Mouse (Mus musculus) left cerebral cortex, postnatal 36 days (tissue): Measurements from ENCODE around the gene Cbr2. TPM values are rescaled to one million over a fixed set of nuclear protein-coding genes. Genes with fewer than 3 reads are reported as not detected.
A peak's percentile ranks its signal among the peaks of the same experiment; 100 is the strongest.

Experiments
- DNase-seq, 2 experiments: peaks; one replicate each; pipeline ENCODE4 v3.0.0; 2021 to 2022; ENCODE audit warnings: low spot score in 2 of 2, mixed read lengths in 1 of 2
- intact Hi-C: fragments of 180-260 bp; cut with DNase I; formaldehyde crosslinking; loops from one replicate; pipeline ENCODE4 v1.15.1; 2025
- total RNA-seq, 2 experiments: library from RNA; stranded (reverse); gene quantifications; 2 replicates each; pipeline ENCODE4 v1.2.3; 2021

Cbr2 gene
- total RNA-seq, 2 experiments from 2014 or later: 0.32 to 1.6 TPM

- no peak for DNase-seq
- intact Hi-C loops: no loop called here
Measured at GRCm38 (mm10) chr11:120714546-120714945, 17.4 kb downstream of the Cbr2 start.

- peak; percentile 96 to 97 for DNase-seq
- intact Hi-C loops: loop anchor here (2.0 kb wide), 2 partner anchors 55 to 89 kb away; partner anchors contain the start of gene Sirt7
Measured at GRCm38 (mm10) chr11:120713580-120714518, 18.1 kb downstream of the Cbr2 start, which contains the start of the genes Cenpx and Lrrc45. TSS of gene Cenpx (minus strand) at chr11:120713738. TSS of gene Lrrc45 (plus strand) at chr11:120713925.

GRCm38 (mm10) chr11:120712771-120713568 is 18.9 kb downstream of the Cbr2 start:
- intact Hi-C loops: loop anchor here (2.0 kb wide), 2 partner anchors 54 to 88 kb away; partner anchors contain the start of gene Sirt7
- DNase-seq: no peak

DNA sequence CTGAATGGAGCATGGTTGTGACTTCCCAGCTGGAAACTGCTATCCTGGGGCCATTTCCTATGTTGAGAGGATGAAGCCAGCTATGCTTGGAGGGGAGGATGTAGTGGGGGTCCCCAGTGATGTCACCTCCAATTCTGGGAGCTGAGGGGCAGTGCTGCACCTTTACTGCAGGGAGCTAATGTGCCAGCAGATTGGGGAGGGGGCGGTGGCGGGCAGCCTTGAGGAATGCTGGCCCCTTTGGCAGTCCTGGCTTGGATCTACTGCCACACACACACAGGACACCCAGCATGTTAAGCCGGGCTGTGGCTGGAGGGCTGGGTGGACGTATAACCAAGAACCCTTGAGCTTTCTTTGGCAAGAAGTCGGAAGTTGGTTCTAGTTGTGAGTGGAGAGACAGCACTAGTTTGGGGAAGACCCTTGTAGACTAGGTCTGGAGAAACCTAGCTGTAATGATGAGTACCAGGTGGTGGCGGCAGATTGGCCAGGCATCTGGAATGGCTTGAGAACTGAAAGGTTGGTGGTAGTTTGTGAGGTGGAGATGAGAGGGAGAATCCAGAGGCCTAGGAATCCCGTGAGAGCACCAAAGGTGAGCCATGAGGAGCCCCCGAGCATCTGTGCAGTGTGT is 19.8 kb downstream of the Cbr2 start:
- DNase-seq: no peak
- intact Hi-C loops: loop anchor here (2.0 kb wide), 2 partner anchors 53 to 87 kb away; partner anchors contain the start of gene Sirt7

DNA sequence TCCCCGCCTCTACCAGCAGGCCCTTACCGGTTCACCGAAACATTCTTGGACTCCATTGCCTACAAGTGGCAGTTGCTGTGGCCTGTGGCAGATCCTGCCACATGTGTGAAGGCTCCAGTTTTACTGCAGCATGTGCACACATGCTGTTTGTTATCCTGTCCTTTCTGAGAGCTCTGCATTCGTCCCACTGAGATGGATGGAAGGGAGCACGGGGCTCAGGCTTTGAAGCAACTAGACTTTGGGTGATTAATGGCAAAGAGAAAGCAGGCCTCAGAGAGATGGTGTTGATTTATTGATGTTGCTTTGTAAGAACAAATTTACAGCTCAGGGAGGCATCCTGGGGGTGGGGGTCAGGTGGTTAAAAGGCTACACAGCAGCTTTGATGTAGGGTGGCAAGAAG is 21.2 kb downstream of the Cbr2 start:
- no peak for DNase-seq
- intact Hi-C loops: no loop called here

- intact Hi-C loops: loop anchor here (5.0 kb wide), 1 partner anchor 37 kb away; the partner anchor contains the start of gene Aspscr1
- DNase-seq: no peak
Measured at GRCm38 (mm10) chr11:120709551-120709950, 22.4 kb downstream of the Cbr2 start.

- no peak for DNase-seq
- intact Hi-C loops: loop anchor here (5.0 kb wide), 1 partner anchor 36 kb away; the partner anchor contains the start of gene Aspscr1
Measured at GRCm38 (mm10) chr11:120707969-120708368, 23.9 kb downstream of the Cbr2 start.

DNA sequence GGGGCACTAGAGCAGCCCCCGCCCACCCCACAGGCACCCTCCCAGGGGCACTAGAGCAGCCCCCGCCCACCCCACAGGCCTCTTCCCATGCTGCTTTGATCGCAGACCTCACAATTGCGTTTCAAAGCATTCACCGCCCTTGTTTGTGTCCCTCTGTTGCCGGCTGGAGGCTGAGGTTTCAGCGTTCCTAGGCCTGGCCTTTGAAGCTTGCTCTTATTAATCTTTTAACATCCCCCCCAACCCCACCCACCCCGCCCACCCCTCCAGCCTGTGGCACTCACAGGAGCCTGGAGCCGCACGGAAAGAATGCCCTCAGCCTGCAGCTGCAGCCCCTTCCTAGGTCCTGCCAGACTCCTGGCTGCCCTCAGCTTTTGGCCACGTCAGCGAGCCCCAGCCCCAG is 24.7 kb downstream of the Cbr2 start:
- intact Hi-C loops: loop anchor here (5.0 kb wide), 1 partner anchor 35 kb away; the partner anchor contains the start of gene Aspscr1
- no peak for DNase-seq

- intact Hi-C loops: loop anchor here (5.0 kb wide), 1 partner anchor 34 kb away; the partner anchor contains the start of gene Aspscr1
Measured at GRCm38 (mm10) chr11:120706120-120706519, 25.8 kb downstream of the Cbr2 start.

GRCm38 (mm10) chr11:120704486-120705325 is 27.2 kb downstream of the Cbr2 start:
- intact Hi-C loops: loop anchor here (5.0 kb wide), 1 partner anchor 32 kb away; the partner anchor contains the start of gene Aspscr1

More at GRCm38 (mm10) chr11:120706120-120706519, 25.8 kb downstream of the Cbr2 start:
- DNase-seq: no peak

GRCm38 (mm10) chr11:120703696-120704454 is 28.0 kb downstream of the Cbr2 start:
- no peak for DNase-seq
- intact Hi-C loops: no loop called here

More at GRCm38 (mm10) chr11:120704486-120705325, 27.2 kb downstream of the Cbr2 start:
- no peak for DNase-seq

- intact Hi-C loops: no loop called here
- DNase-seq: no peak
Measured at GRCm38 (mm10) chr11:120697741-120698140, 34.2 kb downstream of the Cbr2 start.

GRCm38 (mm10) chr11:120696568-120696967 is 35.3 kb downstream of the Cbr2 start:
- no peak for DNase-seq
- intact Hi-C loops: no loop called here

DNA sequence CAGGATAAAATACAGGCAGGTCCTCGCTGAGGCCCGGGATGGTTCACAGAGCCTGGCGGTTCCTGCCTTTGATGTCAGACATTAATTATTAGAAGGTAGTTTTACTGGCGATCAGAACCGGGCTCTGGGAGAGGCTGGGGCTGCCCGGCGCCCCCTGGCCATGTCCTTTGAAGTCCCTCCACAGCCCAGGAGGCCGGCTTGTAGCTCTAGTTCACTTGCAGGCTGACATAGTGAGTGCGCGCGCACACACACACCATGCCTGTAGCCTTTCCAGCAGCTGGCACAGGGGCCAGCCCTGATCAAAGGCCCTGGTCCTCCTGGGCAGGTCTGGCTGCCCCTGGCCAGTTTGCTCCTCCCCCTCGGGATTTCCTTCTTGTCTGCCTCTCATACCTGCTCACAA is 36.3 kb downstream of the Cbr2 start:
- intact Hi-C loops: no loop called here
- DNase-seq: no peak

- intact Hi-C loops: no loop called here
- DNase-seq: no peak
Measured at GRCm38 (mm10) chr11:120695184-120695583, 36.7 kb downstream of the Cbr2 start.

DNA sequence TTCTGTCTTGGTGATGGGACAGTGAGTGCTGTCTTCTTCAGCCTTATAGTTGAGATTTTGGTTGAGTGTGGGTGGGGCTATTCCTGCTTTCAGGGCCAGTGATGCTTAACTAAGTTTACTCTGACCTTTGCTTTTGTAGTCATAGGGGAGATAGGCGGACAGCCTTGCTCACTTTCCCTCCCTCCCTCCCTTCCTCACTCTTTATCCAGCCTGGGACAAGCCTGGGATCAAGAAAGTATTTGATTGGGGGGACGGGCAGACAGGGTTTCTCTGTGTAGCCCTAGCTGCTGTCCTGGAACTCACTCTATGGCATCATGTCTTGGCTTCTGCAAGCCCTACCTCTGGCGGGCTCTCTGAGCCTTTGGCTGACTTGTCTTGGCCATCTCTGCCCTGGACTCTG is 38.5 kb downstream of the Cbr2 start:
- intact Hi-C loops: no loop called here
- DNase-seq: no peak

DNA sequence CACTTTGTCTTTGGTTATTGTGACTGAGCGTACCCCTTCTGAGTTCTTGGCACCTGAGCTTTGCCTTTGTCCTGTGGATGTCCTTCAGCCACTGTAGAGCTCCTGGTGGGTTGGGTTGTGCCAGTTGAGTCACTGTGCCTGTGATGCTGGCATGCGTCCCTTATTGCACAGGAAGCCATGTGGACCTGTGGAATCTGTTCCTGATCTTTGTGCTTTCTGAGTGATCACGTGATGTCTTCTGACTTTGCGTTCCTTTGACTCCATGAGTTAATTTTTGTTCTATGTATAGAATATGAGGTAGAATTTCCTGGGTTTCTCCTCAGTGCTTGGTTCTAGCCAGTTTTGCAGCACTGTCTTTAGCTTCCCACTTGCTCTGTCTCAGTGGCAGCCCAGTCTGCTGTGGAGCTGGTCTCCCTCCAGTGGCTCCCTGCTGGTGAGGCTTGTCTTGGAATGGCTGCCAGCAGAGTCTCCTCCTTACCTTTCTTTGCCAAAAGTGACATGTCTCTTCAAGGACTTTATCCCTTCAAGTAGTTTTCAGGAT is 39.4 kb downstream of the Cbr2 start:
- intact Hi-C loops: no loop called here
- DNase-seq: peak in 1 of 2 experiments; percentile 21
